18 mouse cellular contexts compared by ENCODE assay signal in genomic region chr3:53486996-53487576, GRCm38 (mm10). TPM values are rescaled to one million over a fixed set of nuclear protein-coding genes. Genes with fewer than 3 reads are reported as not detected.
DNase-seq lines count a peak whose midpoint lies in the region; ATAC-seq and TF ChIP-seq lines count a peak whose summit lies in the region.
"Had no signal": no experiment of that assay in that cellular context is flagged by ENCODE, and none has a peak within 500 bp of the region (broad histone marks: within the 10 kb centered on the region; RNA-seq: fewer than 3 reads in every experiment).

No protein-coding gene starts in this region.

- H3K4me1 ChIP-seq in heart, embryonic 12.5 days (replicated peaks) = peaks cover 28% of the 10 kb centered on the region
- peaks cover 3% of the 10 kb centered on the region; the same call in 1 of the 2 replicates for H3K4me1 ChIP-seq in lung, embryonic 14.5 days (ENCODE audit: insufficient read depth)
- H3K4me1 ChIP-seq in liver, postnatal 0 days (ENCODE audit: insufficient read depth) = no peaks in the 10 kb centered on the region; the same call in 1 of the 2 replicates
- H3K4me1 ChIP-seq: neural tube, embryonic 12.5 days had no signal

- no peak overlapping the region for H3K9ac ChIP-seq in heart, embryonic 12.5 days
- no peak overlapping the region for H3K9ac ChIP-seq in lung, embryonic 14.5 days
- no peak overlapping the region for H3K9ac ChIP-seq in liver, postnatal 0 days (replicated peaks)
- H3K9ac ChIP-seq: neural tube, embryonic 12.5 days had no signal

- peak; percentile 79 for ATAC-seq in heart, embryonic 12.5 days (ENCODE audit: insufficient number of reproducible peaks, low FRiP score)
- ATAC-seq in lung, embryonic 14.5 days (ENCODE audit: insufficient read depth) = no peak
- peak; percentile 55 for ATAC-seq in common myeloid progenitor, adult 5-6 weeks (replicated peaks; ENCODE audit: low read depth, poor library complexity, severe bottlenecking)
- ATAC-seq in liver, postnatal 0 days = peak; percentile 57
- ATAC-seq: inflammation-experienced regulatory T-cells, adult 6 months had no signal

- TF ChIP-seq EP300 in liver, postnatal 0 days (IDR thresholded peaks at IDR 0.05; ENCODE audit: low read depth) = no peak; the same call in 1 of the 2 replicates

- no peak for DNase-seq in heart, adult 11 months
- peak; percentile 31 for DNase-seq in lung, embryonic 14.5 days
- DNase-seq in lung, adult 18-20 months = no peak
- no peak for DNase-seq in liver, postnatal 0 days
- DNase-seq in urinary bladder, adult 2 months (ENCODE audit: low spot score) = no peak
- no peak for DNase-seq in retina, postnatal 1 day
- DNase-seq: cerebellum, adult 2 months; kidney, postnatal 25 days; left cerebral cortex, postnatal 4 days; midbrain, embryonic 14.5 days had no signal

- no peak overlapping the region for H3K4me3 ChIP-seq in heart, embryonic 12.5 days
- H3K4me3 ChIP-seq in lung, embryonic 14.5 days (ENCODE audit: low read depth, low read length) = no peak overlapping the region
- H3K4me3 ChIP-seq in liver, postnatal 0 days (ENCODE audit: low read depth, low read length) = no peak overlapping the region
- H3K4me3 ChIP-seq: forebrain, embryonic 10.5 days; neural tube, embryonic 12.5 days had no signal

- no peaks in the 10 kb centered on the region for H3K27me3 ChIP-seq in heart, embryonic 12.5 days (replicated peaks)
- H3K27me3 ChIP-seq in lung, embryonic 14.5 days (ENCODE audit: insufficient read depth, low read length) = no peaks in the 10 kb centered on the region
- no peaks in the 10 kb centered on the region for H3K27me3 ChIP-seq in liver, postnatal 0 days (ENCODE audit: insufficient read depth, low read length)
- H3K27me3 ChIP-seq: neural tube, embryonic 12.5 days had no signal

- peak overlapping the region; percentile 51 for H3K27ac ChIP-seq in heart, embryonic 12.5 days (ENCODE audit: poor library complexity, severe bottlenecking)
- no peak overlapping the region for H3K27ac ChIP-seq in lung, embryonic 14.5 days (ENCODE audit: low read depth)
- H3K27ac ChIP-seq in liver, postnatal 0 days (ENCODE audit: low read depth) = peak overlapping the region; percentile 39; the same call in 1 of the 2 replicates
- H3K27ac ChIP-seq: forebrain, embryonic 10.5 days; neural tube, embryonic 12.5 days had no signal

- H3K36me3 ChIP-seq in heart, embryonic 12.5 days = peaks cover 7% of the 10 kb centered on the region
- H3K36me3 ChIP-seq in lung, embryonic 14.5 days (ENCODE audit: insufficient read depth) = peaks cover 7% of the 10 kb centered on the region
- peaks cover 4% of the 10 kb centered on the region; the same call in 1 of the 2 replicates for H3K36me3 ChIP-seq in liver, postnatal 0 days (replicated peaks; ENCODE audit: insufficient read depth, low read length)

- peak overlapping the region; percentile 21; the same call in 1 of the 2 replicates for H3K4me2 ChIP-seq in heart, embryonic 12.5 days
- H3K4me2 ChIP-seq in lung, embryonic 14.5 days = no peak overlapping the region
- H3K4me2 ChIP-seq in liver, postnatal 0 days (ENCODE audit: low read depth, low read length) = no peak overlapping the region
- H3K4me2 ChIP-seq: neural tube, embryonic 12.5 days had no signal

- 31% methylated on average over 9 of the region's 9 CpGs for WGBS in heart, embryonic 12.5 days
- WGBS in lung, embryonic 14.5 days = 43% methylated on average over 9 of the region's 9 CpGs
- 36% methylated on average over 9 of the region's 9 CpGs for whole genome bisulfite sequencing in liver, postnatal 0 days (ENCODE audit: insufficient replicate concordance)

- TF ChIP-seq CTCF in lung, embryonic 14.5 days (IDR thresholded peaks at IDR 0.05; ENCODE audit: low read depth) = no peak
- no peak for TF ChIP-seq CTCF in liver, postnatal 0 days (IDR thresholded peaks at IDR 0.05; ENCODE audit: low read depth)

- H3K9me3 ChIP-seq in heart, embryonic 12.5 days (replicated peaks) = no peaks in the 10 kb centered on the region
- no peaks in the 10 kb centered on the region for H3K9me3 ChIP-seq in lung, embryonic 14.5 days (ENCODE audit: low read depth, low read length)
- no peaks in the 10 kb centered on the region for H3K9me3 ChIP-seq in liver, postnatal 0 days (ENCODE audit: low read length)
- H3K9me3 ChIP-seq: forebrain, embryonic 10.5 days; G1E; neural tube, embryonic 12.5 days had no signal

RNA-seq across cellular contexts. Expression of gene Stoml3, which starts 1.4 kb away (rescaled TPM):
- not detected in 2 replicates for polyA plus RNA-seq in heart, embryonic 12.5 days (2016; fragmentation: Nextera tagmentation; extraction: Ambion mirVana)
- 0.20 TPM in 1 of 2 replicates, not detected in the other for polyA plus RNA-seq in lung, embryonic 14.5 days (2014; fragmentation: Nextera tagmentation; extraction: Ambion mirVana)
- not detected in 2 replicates for total RNA-seq in common myeloid progenitor, adult 5-6 weeks (2017)
- polyA plus RNA-seq in liver, postnatal 0 days (2015; fragmentation: Nextera tagmentation; extraction: Ambion mirVana) = not detected in 2 replicates
- 0.06 TPM in 1 of 2 replicates, not detected in the other for polyA plus RNA-seq in urinary bladder, adult 2 months (2012; rRNA removed)
- total RNA-seq: granulocyte monocyte progenitor cell, adult 5-6 weeks; left cerebral cortex, postnatal 4 days had no signal
- polyA plus RNA-seq: embryonic facial prominence, embryonic 11.5 days; forebrain, embryonic 10.5 days; G1E; inflammation-experienced regulatory T-cells, adult 6 months; midbrain, embryonic 14.5 days had no signal

RNA-seq across cellular contexts. Expression of gene Proser1, which starts 23.6 kb away (rescaled TPM):
- 15.3 and 19.6 TPM in 2 replicates for polyA plus RNA-seq in heart, embryonic 12.5 days (2016; fragmentation: Nextera tagmentation; extraction: Ambion mirVana)
- 20.2 and 21.9 TPM in 2 replicates for polyA plus RNA-seq in lung, embryonic 14.5 days (2014; fragmentation: Nextera tagmentation; extraction: Ambion mirVana)
- total RNA-seq in common myeloid progenitor, adult 5-6 weeks (2017) = 6.7 and 10.4 TPM in 2 replicates
- 4.0 and 4.1 TPM in 2 replicates for polyA plus RNA-seq in liver, postnatal 0 days (2015; fragmentation: Nextera tagmentation; extraction: Ambion mirVana)
- 4.7 and 10.3 TPM in 2 replicates for polyA plus RNA-seq in urinary bladder, adult 2 months (2012; rRNA removed)

RNA-seq across cellular contexts. Expression of gene Nhlrc3, which starts 24.0 kb away (rescaled TPM):
- polyA plus RNA-seq in heart, embryonic 12.5 days (2016; fragmentation: Nextera tagmentation; extraction: Ambion mirVana) = 9.2 and 9.7 TPM in 2 replicates
- 7.9 and 8.5 TPM in 2 replicates for polyA plus RNA-seq in lung, embryonic 14.5 days (2014; fragmentation: Nextera tagmentation; extraction: Ambion mirVana)
- total RNA-seq in common myeloid progenitor, adult 5-6 weeks (2017) = 9.4 and 9.8 TPM in 2 replicates
- 5.0 and 6.1 TPM in 2 replicates for polyA plus RNA-seq in liver, postnatal 0 days (2015; fragmentation: Nextera tagmentation; extraction: Ambion mirVana)
- polyA plus RNA-seq in urinary bladder, adult 2 months (2012; rRNA removed) = 9.4 and 11.5 TPM in 2 replicates
